Mouse (Mus musculus) erythroblast, embryonic 14.5 days (primary cell): Measurements from ENCODE around the gene Hoxb1.

Experiments used
- GATA1 ChIP-seq: IDR thresholded peaks from 2 replicates; pipeline ENCODE4 v1.6.1; 2012; ENCODE audit warnings: low read length, inconsistent platforms, mixed read lengths
- TAL1 ChIP-seq: IDR thresholded peaks from 3 replicates; pipeline ENCODE4 v1.6.1; 2012; ENCODE audit warnings: low read length, inconsistent platforms, mixed read lengths

- no peak for TF ChIP-seq GATA1
- TF ChIP-seq TAL1: no peak
Observed at GRCm38 (mm10) chr11:96368686-96369085, 3.1 kb downstream of the Hoxb1 start.
